Mouse (Mus musculus) heart, postnatal 0 days (tissue): ENCODE measurements around the gene Cdh12.

Source experiments
- CTCF ChIP-seq: IDR thresholded peaks from 2 replicates; pipeline ENCODE4 v1.5.1; 2016; ENCODE audit warnings: antibody characterized with exemption, control low read depth, low read depth
- EP300 ChIP-seq: IDR thresholded peaks from 2 replicates; pipeline ENCODE4 v1.6.1; 2016; ENCODE audit warnings: antibody characterized with exemption, low read depth

DNA sequence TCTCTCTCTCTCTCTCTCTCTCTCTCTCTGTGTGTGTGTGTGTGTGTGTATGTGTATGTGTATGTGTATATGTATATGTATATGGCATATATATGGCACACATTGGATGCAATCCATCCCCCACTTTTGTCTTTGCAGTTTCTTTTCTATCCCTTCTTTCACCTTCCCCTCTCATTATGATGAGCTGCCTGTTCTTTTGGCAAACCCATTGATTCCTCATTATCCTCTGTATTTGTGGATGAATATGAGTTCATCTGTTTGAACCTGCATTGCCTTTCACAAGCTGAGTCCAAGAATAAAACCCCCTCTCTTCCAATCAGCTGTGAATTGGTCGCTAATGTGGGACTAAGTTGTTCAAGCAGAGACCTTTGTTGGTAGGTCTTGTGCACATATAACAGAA lies 218.9 kb downstream of the Cdh12 start:
- TF ChIP-seq CTCF (no peak), EP300 (no peak)
